Mouse (Mus musculus) cerebellum, adult 2 months (tissue): ENCODE measurements at regions not wholly inside any gene's neighbourhood (a gene's known extent, or its start where the extent isn't known, plus 50 kb on each side); places are given as distances from the start of the nearest gene placed in this dataset.
A peak's percentile ranks its signal among the peaks of the same experiment; 100 is the strongest.
"Not testable (repeated sequence)": the region's sequence is repeated elsewhere in the genome, so short reads cannot be mapped to it uniquely, and the experiment has no call there.

Experiments
- DNase-seq, 2 experiments: peaks; one replicate each; pipeline ENCODE4 v3.0.0; 2021
- H3K27ac ChIP-seq: fragments of 200-500 bp; 2 replicates; pipeline ENCODE4 v1.5.1; 2012; ENCODE audit warnings: low read length, control low read depth, inconsistent platforms; ENCODE audit not compliant: insufficient read depth
- H3K27me3 ChIP-seq: fragments of 200-500 bp; 2 replicates; pipeline ENCODE4 v1.6.1; 2012; ENCODE audit warnings: inconsistent platforms, mild to moderate bottlenecking, low read length, moderate library complexity; ENCODE audit not compliant: control insufficient read depth, insufficient read depth
- H3K4me1 ChIP-seq: fragments of 200-500 bp; 2 replicates; pipeline ENCODE4 v1.6.1; 2011; ENCODE audit warnings: low read length; ENCODE audit not compliant: control insufficient read depth, insufficient read depth
- H3K4me3 ChIP-seq: fragments of 200-500 bp; replicated peaks from 2 replicates; pipeline ENCODE3; 2011; ENCODE audit warnings: mild to moderate bottlenecking, low read depth, low read length, control low read depth; ENCODE audit not compliant: insufficient read depth
- CTCF ChIP-seq: fragments of 200-500 bp; IDR thresholded peaks from 2 replicates; pipeline ENCODE4 v1.5.1; 2011; ENCODE audit warnings: low read depth, mild to moderate bottlenecking, control low read depth, low read length, moderate library complexity, borderline replicate concordance; ENCODE audit not compliant: insufficient read depth
- POLR2A ChIP-seq: fragments of 200-500 bp; IDR thresholded peaks from 2 replicates; pipeline ENCODE4 v1.6.1; 2011; ENCODE audit warnings: low read length, control low read depth, borderline replicate concordance; ENCODE audit not compliant: insufficient read depth
- WGBS: fragments of 180-500 bp; shearing (Covaris S2); methylation state at CpG from one replicate; pipeline ENCODE4 v1.1.7; 2018; 5-methylcytosine and 5-hydroxymethylcytosine counted together

GRCm38 (mm10) chrX:63991127-63991526 lies 160.9 kb downstream of the Gm6760 start:
- WGBS = 33% methylated on average over 1 of the region's 1 CpGs
- H3K27ac ChIP-seq = no peak overlapping the region
- no peak overlapping the region for H3K4me3 ChIP-seq
- no peaks in the 10 kb centered on the region for H3K27me3 ChIP-seq
- H3K4me1 ChIP-seq = no peaks in the 10 kb centered on the region
- DNase-seq = peak; percentile 0 to 7
- peak; percentile 33; the same call in 1 of the 2 replicates for TF ChIP-seq CTCF
- no peak for TF ChIP-seq POLR2A

GRCm38 (mm10) chrX:63972386-63972785 lies 179.6 kb downstream of the Gm6760 start:
- not testable (repeated sequence) for H3K27me3 ChIP-seq, H3K4me1 ChIP-seq, H3K27ac ChIP-seq, DNase-seq, H3K4me3 ChIP-seq
